Comparison of ENCODE assay signal across 9 mouse cellular contexts in genomic region chr7:38061060-38061970, GRCm38 (mm10). TPM values are rescaled to one million over a fixed set of nuclear protein-coding genes. Genes with fewer than 3 reads are reported as not detected.
DNase-seq lines count a peak whose midpoint lies in the region; ATAC-seq and TF ChIP-seq lines count a peak whose summit lies in the region.
"Had no signal": no experiment of that assay in that cellular context is flagged by ENCODE, and none has a peak within 500 bp of the region (broad histone marks: within the 10 kb centered on the region; RNA-seq: fewer than 3 reads in every experiment).

No protein-coding gene starts in this region.

- H3K4me2 ChIP-seq in forebrain, embryonic 15.5 days (replicated peaks) = peak overlapping the region; percentile 69
- peak overlapping the region; percentile 82 for H3K4me2 ChIP-seq in neural tube, embryonic 15.5 days

- peak; percentile 90 for ATAC-seq in forebrain, embryonic 15.5 days (replicated peaks)
- peak; percentile 91 for ATAC-seq in neural tube, embryonic 15.5 days (ENCODE audit: low FRiP score)

- intact Hi-C loops in heart, postnatal 25 days (cut with DNase I) = loop anchor here (1.0 to 2.0 kb wide), 2 partner anchors 70 to 81 kb away; no protein-coding TSS in a partner anchor

- peak overlapping the region; percentile 46 to 58 for H3K4me3 ChIP-seq in ES-E14 (ENCODE audit: insufficient read depth in 1 of 2, low read depth in 1 of 2, low read length in 2 of 2, poor library complexity in 1 of 2, severe bottlenecking in 1 of 2)
- peak overlapping the region; percentile 58 for H3K4me3 ChIP-seq in forebrain, embryonic 15.5 days
- H3K4me3 ChIP-seq in neural tube, embryonic 15.5 days (replicated peaks) = peak overlapping the region; percentile 62

- H3K27ac ChIP-seq in ES-E14 (ENCODE audit: insufficient read depth, low read depth, low read length, poor library complexity, severe bottlenecking) = peak overlapping the region; percentile 36; the same call in 1 of the 2 replicates
- no peak overlapping the region for H3K27ac ChIP-seq in forebrain, embryonic 15.5 days (replicated peaks)
- H3K27ac ChIP-seq in neural tube, embryonic 15.5 days (replicated peaks) = peak overlapping the region; percentile 64
- H3K27ac ChIP-seq: macrophage had no signal

- peak overlapping the region; percentile 78 for H3K9ac ChIP-seq in ES-E14 (ENCODE audit: insufficient read depth, low read depth, low read length, poor library complexity, severe bottlenecking)
- peak overlapping the region; percentile 60 for H3K9ac ChIP-seq in forebrain, embryonic 15.5 days (replicated peaks)
- H3K9ac ChIP-seq in neural tube, embryonic 15.5 days (replicated peaks) = peak overlapping the region; percentile 69

- WGBS in forebrain, embryonic 15.5 days = 1% methylated on average over 55 of the region's 57 CpGs
- WGBS in neural tube, embryonic 15.5 days = 1% methylated on average over 53 of the region's 57 CpGs

- H3K9me3 ChIP-seq in ES-E14 (ENCODE audit: control insufficient read depth, insufficient read depth, low read depth, low read length) = no peaks in the 10 kb centered on the region
- H3K9me3 ChIP-seq in forebrain, embryonic 15.5 days = no peaks in the 10 kb centered on the region
- no peaks in the 10 kb centered on the region for H3K9me3 ChIP-seq in neural tube, embryonic 15.5 days (replicated peaks)

- no peaks in the 10 kb centered on the region for H3K27me3 ChIP-seq in forebrain, embryonic 15.5 days
- no peaks in the 10 kb centered on the region for H3K27me3 ChIP-seq in neural tube, embryonic 15.5 days (replicated peaks)

- no peaks in the 10 kb centered on the region for H3K36me3 ChIP-seq in ES-E14 (ENCODE audit: control insufficient read depth, insufficient read depth, low read length, poor library complexity, severe bottlenecking)
- H3K36me3 ChIP-seq in forebrain, embryonic 15.5 days = no peaks in the 10 kb centered on the region
- no peaks in the 10 kb centered on the region for H3K36me3 ChIP-seq in neural tube, embryonic 15.5 days

- in situ Hi-C loops in ES-E14 (cut with MboI; ENCODE audit: low sequenced_read_pairs in 2 of 2, unreplicated experiment in 2 of 2) = no loop called here

- DNase-seq in ES-E14 (ENCODE audit: low read depth, low spot score) = peak; percentile 85
- DNase-seq in cerebellum, adult 11-12 months = peak; percentile 90
- peak; percentile 75 for DNase-seq in heart, postnatal 25 days (ENCODE audit: low spot score)
- peak; percentile 80 to 93 for DNase-seq in layer of hippocampus, adult 18-20 months (ENCODE audit: low spot score in 2 of 2)
- DNase-seq in lung, adult 18-20 months = peak; percentile 75 to 84
- peak; percentile 83 for DNase-seq in testis, postnatal 14 days (ENCODE audit: low spot score)

- peaks cover 3 to 6% of the 10 kb centered on the region in 2 experiments; a peak in 2 of 4 replicates for H3K4me1 ChIP-seq in ES-E14 (ENCODE audit: control insufficient read depth in 2 of 2, insufficient read depth in 2 of 2, low read length in 2 of 2, poor library complexity in 1 of 2)
- 0 out of 2 replicates have a peak, but pooled peaks cover 2% of the 10 kb centered on the region for H3K4me1 ChIP-seq in forebrain, embryonic 15.5 days
- H3K4me1 ChIP-seq in neural tube, embryonic 15.5 days = peaks cover 9% of the 10 kb centered on the region; the same call in 1 of the 2 replicates

TF ChIP-seq in ES-E14, 5 proteins besides CTCF, POLR2A, EP300 and RAD21:
- TF ChIP-seq CHD2 (IDR thresholded peaks at IDR 0.05; ENCODE audit: low read depth, low read length) (peak; percentile 82), MAFK (IDR thresholded peaks at IDR 0.05; ENCODE audit: insufficient read depth, low read depth, low read length) (no peak), ZC3H11A (IDR thresholded peaks at IDR 0.05; ENCODE audit: borderline replicate concordance, low read depth, low read length) (peak; percentile 12; the same call in 1 of the 2 replicates), ZNF384 (IDR thresholded peaks at IDR 0.05; ENCODE audit: low read depth, low read length) (no peak)

RNA-seq across cellular contexts. Expression of gene Uri1, which starts 38.0 kb away (rescaled TPM):
- total RNA-seq in ES-E14 (2012; rRNA removed) = 68.4 and 107 TPM in 2 replicates
- polyA plus RNA-seq in forebrain, embryonic 15.5 days (2015; fragmentation: Nextera tagmentation; extraction: Ambion mirVana) = 38.6 and 40.3 TPM in 2 replicates
- 10 to 100 TPM; 15.4 to 17.4 TPM for total RNA-seq in heart, postnatal 25 days (2021)
- total RNA-seq in layer of hippocampus, adult 18-20 months (2021) = 10 to 100 TPM; 40.4 to 41.5 TPM
- polyA plus RNA-seq in neural tube, embryonic 15.5 days (2015; fragmentation: Nextera tagmentation; extraction: Ambion mirVana) = 38.7 and 38.8 TPM in 2 replicates

RNA-seq across cellular contexts. Expression of gene Ccne1, which starts 46.0 kb away (rescaled TPM):
- total RNA-seq in ES-E14 (2012; rRNA removed) = 194 and 278 TPM in 2 replicates
- polyA plus RNA-seq in forebrain, embryonic 15.5 days (2015; fragmentation: Nextera tagmentation; extraction: Ambion mirVana) = 13.9 and 16.4 TPM in 2 replicates
- total RNA-seq in heart, postnatal 25 days (2021) = 1 to 10 TPM; 1.2 to 1.3 TPM
- total RNA-seq in layer of hippocampus, adult 18-20 months (2021) = 10 to 100 TPM; 14.7 to 15.7 TPM
- 19.9 and 25.5 TPM in 2 replicates for polyA plus RNA-seq in neural tube, embryonic 15.5 days (2015; fragmentation: Nextera tagmentation; extraction: Ambion mirVana)

Comparison
In these comparisons a context has a peak if more than half of its experiments do, and no peak if none do; other contexts are left out.
1. RNA of gene Ccne1, which starts 46.0 kb away (total RNA-seq): 194 to 278 TPM in ES-E14; 14.7 to 15.7 TPM in layer of hippocampus, adult 18-20 months and 1.2 to 1.3 TPM in heart, postnatal 25 days; every median in the first group is over 10 times any median in the second.
2. Peak in every context shown above with its lines, with median percentiles within 50 percentile points of each other: DNase-seq, H3K4me3 ChIP-seq and H3K9ac ChIP-seq.